In the genomic region with DNA sequence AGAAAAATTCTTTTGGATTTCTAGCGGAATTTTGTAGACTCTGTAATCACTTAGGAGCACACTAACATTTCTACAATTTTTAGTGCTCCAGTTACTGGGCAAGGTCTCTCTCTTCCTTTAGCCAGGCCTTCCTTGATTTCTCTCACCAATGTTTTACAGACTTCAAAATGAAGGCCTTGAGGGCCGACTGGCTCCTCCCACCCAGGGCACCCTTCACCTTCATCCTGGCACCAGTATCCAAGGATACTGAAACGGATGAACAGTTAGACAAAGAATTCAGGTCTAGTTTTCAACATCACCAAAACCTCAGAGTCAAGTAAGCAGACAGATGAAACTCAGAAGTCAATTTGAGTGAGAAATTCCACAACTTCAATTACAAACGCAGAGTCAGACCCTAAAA, we compare ENCODE assay signal across 21 mouse cellular contexts.
DNase-seq lines count a peak whose midpoint lies in the region; ATAC-seq and TF ChIP-seq lines count a peak whose summit lies in the region.
"Had no signal": no experiment of that assay in that cellular context is flagged by ENCODE, and none has a peak within 500 bp of the region (broad histone marks: within the 10 kb centered on the region; RNA-seq: fewer than 3 reads in every experiment).

No protein-coding gene starts in this region.

- H3K27me3 ChIP-seq in heart, embryonic 13.5 days (replicated peaks) = no peaks in the 10 kb centered on the region
- H3K27me3 ChIP-seq in heart, embryonic 11.5 days (ENCODE audit: control insufficient read depth, insufficient read depth, low read length) = no peaks in the 10 kb centered on the region
- no peaks in the 10 kb centered on the region for H3K27me3 ChIP-seq in liver, postnatal 0 days (ENCODE audit: insufficient read depth, low read length)
- H3K27me3 ChIP-seq: embryonic facial prominence, embryonic 12.5 days; embryonic facial prominence, embryonic 15.5 days; hindbrain, embryonic 12.5 days; hindbrain, embryonic 15.5 days had no signal

- H3K9me3 ChIP-seq in heart, embryonic 13.5 days = no peaks in the 10 kb centered on the region
- H3K9me3 ChIP-seq in heart, embryonic 11.5 days (replicated peaks; ENCODE audit: control insufficient read depth, low read length) = no peaks in the 10 kb centered on the region
- H3K9me3 ChIP-seq in liver, postnatal 0 days (ENCODE audit: low read length) = no peaks in the 10 kb centered on the region
- H3K9me3 ChIP-seq: embryonic facial prominence, embryonic 12.5 days; embryonic facial prominence, embryonic 15.5 days; hindbrain, embryonic 12.5 days; hindbrain, embryonic 15.5 days had no signal

- no peak for TF ChIP-seq CTCF in liver, postnatal 0 days (IDR thresholded peaks at IDR 0.05; ENCODE audit: low read depth)

- no peak for ATAC-seq in heart, embryonic 13.5 days (ENCODE audit: extremely low read depth, insufficient number of reproducible peaks, low FRiP score, low TSS enrichment)
- no peak for ATAC-seq in heart, embryonic 11.5 days (replicated peaks; ENCODE audit: insufficient number of reproducible peaks, low FRiP score, low TSS enrichment)
- ATAC-seq in liver, postnatal 0 days = no peak
- ATAC-seq: activated CD4-positive, CD25-positive, alpha-beta regulatory T cell, adult 4 months; forebrain, embryonic 14.5 days; forebrain, postnatal 0 days had no signal

- H3K36me3 ChIP-seq in heart, embryonic 13.5 days = 0 out of 2 replicates have a peak, but pooled peaks cover under 1% of the 10 kb centered on the region
- no peaks in the 10 kb centered on the region for H3K36me3 ChIP-seq in heart, embryonic 11.5 days (ENCODE audit: control insufficient read depth, insufficient read depth, low read length)
- H3K36me3 ChIP-seq in liver, postnatal 0 days (replicated peaks; ENCODE audit: insufficient read depth, low read length) = no peaks in the 10 kb centered on the region
- H3K36me3 ChIP-seq: embryonic facial prominence, embryonic 12.5 days; embryonic facial prominence, embryonic 15.5 days; hindbrain, embryonic 15.5 days had no signal

- no peak for TF ChIP-seq EP300 in liver, postnatal 0 days (IDR thresholded peaks at IDR 0.05; ENCODE audit: low read depth)

- 80% methylated on average over 4 of the region's 4 CpGs for WGBS in heart, embryonic 13.5 days
- WGBS in heart, embryonic 11.5 days (ENCODE audit: insufficient replicate concordance) = 80% methylated on average over 4 of the region's 4 CpGs
- WGBS in liver, postnatal 0 days (ENCODE audit: insufficient replicate concordance) = 72% methylated on average over 4 of the region's 4 CpGs

- H3K9ac ChIP-seq in heart, embryonic 13.5 days = no peak overlapping the region
- no peak overlapping the region for H3K9ac ChIP-seq in heart, embryonic 11.5 days (ENCODE audit: low read depth, low read length)
- H3K9ac ChIP-seq in liver, postnatal 0 days (replicated peaks) = no peak overlapping the region
- H3K9ac ChIP-seq: embryonic facial prominence, embryonic 12.5 days; embryonic facial prominence, embryonic 15.5 days; forebrain, postnatal 0 days; hindbrain, embryonic 12.5 days; hindbrain, embryonic 15.5 days had no signal

- peaks cover 65% of the 10 kb centered on the region for H3K4me1 ChIP-seq in heart, embryonic 13.5 days
- H3K4me1 ChIP-seq in heart, embryonic 11.5 days (ENCODE audit: control insufficient read depth, insufficient read depth, low read length) = peaks cover 37% of the 10 kb centered on the region
- H3K4me1 ChIP-seq in liver, postnatal 0 days (ENCODE audit: insufficient read depth) = peaks cover 32% of the 10 kb centered on the region

- peak; percentile 23 for DNase-seq in adrenal gland, adult 2 months
- DNase-seq in adrenal gland, postnatal 14 days = no peak
- DNase-seq in kidney, postnatal 25 days = peak; percentile 38 to 73
- no peak for DNase-seq in kidney, postnatal 10 days
- DNase-seq in liver, postnatal 0 days = no peak
- no peak for DNase-seq in liver
- DNase-seq: adrenal gland, postnatal 10 days; cerebellum, adult 11 months; cerebellum, adult 2 months; cerebellum, adult 9-11 months; cerebellum, postnatal 25 days; forebrain, postnatal 0 days; gastrocnemius, postnatal 36 days had no signal

- H3K4me3 ChIP-seq in heart, embryonic 13.5 days = no peak overlapping the region
- H3K4me3 ChIP-seq in heart, embryonic 11.5 days (ENCODE audit: low read depth, low read length) = no peak overlapping the region
- no peak overlapping the region for H3K4me3 ChIP-seq in liver, postnatal 0 days (ENCODE audit: low read depth, low read length)
- H3K4me3 ChIP-seq: embryonic facial prominence, embryonic 12.5 days; embryonic facial prominence, embryonic 15.5 days; hindbrain, embryonic 12.5 days; hindbrain, embryonic 15.5 days had no signal

- no peak overlapping the region for H3K4me2 ChIP-seq in heart, embryonic 13.5 days
- H3K4me2 ChIP-seq in heart, embryonic 11.5 days = no peak overlapping the region
- H3K4me2 ChIP-seq in liver, postnatal 0 days (ENCODE audit: low read depth, low read length) = peak overlapping the region; percentile 12; the same call in 1 of the 2 replicates
- H3K4me2 ChIP-seq: embryonic facial prominence, embryonic 12.5 days; embryonic facial prominence, embryonic 15.5 days; hindbrain, embryonic 12.5 days; hindbrain, embryonic 15.5 days had no signal

- H3K27ac ChIP-seq in heart, embryonic 13.5 days (replicated peaks) = peak overlapping the region; percentile 12; the same call in 1 of the 2 replicates
- no peak overlapping the region; the same call in 1 of the 2 replicates for H3K27ac ChIP-seq in heart, embryonic 11.5 days (ENCODE audit: low read depth, low read length)
- no peak overlapping the region for H3K27ac ChIP-seq in liver, postnatal 0 days (ENCODE audit: low read depth)
- H3K27ac ChIP-seq: embryonic facial prominence, embryonic 12.5 days; embryonic facial prominence, embryonic 15.5 days; hindbrain, embryonic 12.5 days; hindbrain, embryonic 15.5 days had no signal

Comparison
In these comparisons a context has a peak if more than half of its experiments do, and no peak if none do; other contexts are left out.
1. DNase-seq: peak in adrenal gland, adult 2 months (single experiment) and kidney, postnatal 25 days (2 of 2); none in adrenal gland, postnatal 14 days (single experiment), kidney, postnatal 10 days (single experiment), liver, postnatal 0 days (single experiment) and liver (single experiment).